Mouse (Mus musculus) CH12.LX (cell line): ENCODE measurements around the gene Sgk2. TPM values are rescaled to one million over a fixed set of nuclear protein-coding genes. Genes with fewer than 3 reads are reported as not detected.

Experiments
- DNase-seq: peaks from one replicate; pipeline ENCODE4 v3.0.0-alpha.2; 2013; ENCODE audit errors: extremely low read depth
- H3K27ac ChIP-seq: 2 replicates; pipeline ENCODE4 v1.5.1; 2012; ENCODE audit warnings: low read depth, mild to moderate bottlenecking, control low read depth, moderate library complexity; ENCODE audit not compliant: insufficient read depth
- H3K27me3 ChIP-seq: replicated peaks from 2 replicates; pipeline ENCODE3; 2012; ENCODE audit warnings: inconsistent platforms
- H3K36me3 ChIP-seq, 2 experiments: replicated peaks in 1 of 2; 2 replicates each; pipeline versions ENCODE3 to v1.6.1; 2012; ENCODE audit warnings: inconsistent platforms in 1 of 2, low read length in 1 of 2, mild to moderate bottlenecking in 1 of 2, mixed read lengths in 1 of 2, moderate library complexity in 1 of 2; ENCODE audit not compliant: control insufficient read depth in 1 of 2, insufficient read depth in 1 of 2
- H3K4me1 ChIP-seq, 2 experiments: 2 replicates each; pipeline ENCODE4 v1.6.1; 2012; ENCODE audit warnings: inconsistent platforms in 1 of 2, moderate library complexity in 1 of 2; ENCODE audit not compliant: insufficient read depth in 2 of 2, control insufficient read depth in 1 of 2
- H3K4me2 ChIP-seq: 2 replicates; pipeline ENCODE4 v1.6.1; 2012; ENCODE audit warnings: low read depth, mild to moderate bottlenecking, control low read depth; ENCODE audit not compliant: poor library complexity, insufficient read depth, severe bottlenecking
- H3K4me3 ChIP-seq, 3 experiments: fragments of 150-350 bp in 1 of 3; sonication (generic) in 1 of 3; replicated peaks in 1 of 3; 2 replicates each; pipeline versions ENCODE3 to v1.5.1; 2011 to 2012; ENCODE audit warnings: low read depth in 2 of 3, low read length in 2 of 3, mild to moderate bottlenecking in 2 of 3, moderate library complexity in 2 of 3, control low read depth in 1 of 3, improper control_type of control experiment in 1 of 3, inconsistent platforms in 1 of 3, mixed read lengths in 1 of 3; ENCODE audit not compliant: poor library complexity in 1 of 3
- H3K79me2 ChIP-seq: replicated peaks from 2 replicates; pipeline ENCODE4 v1.6.1; 2012; ENCODE audit warnings: mild to moderate bottlenecking, moderate library complexity; ENCODE audit not compliant: control insufficient read depth, poor library complexity, insufficient read depth, severe bottlenecking; ENCODE audit errors: extremely low read depth
- H3K9ac ChIP-seq: 2 replicates; pipeline ENCODE4 v1.6.1; 2012; ENCODE audit warnings: low read depth, mild to moderate bottlenecking, control low read depth, moderate library complexity; ENCODE audit not compliant: insufficient read depth
- H3K9me3 ChIP-seq: replicated peaks from 2 replicates; pipeline ENCODE3; 2012; ENCODE audit warnings: low read length, inconsistent platforms, mixed read lengths
- BHLHE40 ChIP-seq: IDR thresholded peaks from 2 replicates; pipeline ENCODE4 v1.6.1; 2011; ENCODE audit warnings: mild to moderate bottlenecking, low read depth, low read length, improper control_type of control experiment
- E2F4 ChIP-seq: IDR thresholded peaks from 2 replicates; pipeline ENCODE4 v1.6.1; 2011; ENCODE audit warnings: low read depth, low read length, improper control_type of control experiment; ENCODE audit not compliant: insufficient replicate concordance
- ETS1 ChIP-seq: conservative IDR thresholded peaks from 2 replicates; pipeline ENCODE4 v1.6.1; 2012; ENCODE audit warnings: low read depth, mild to moderate bottlenecking, inconsistent platforms, low read length, improper control_type of control experiment, moderate library complexity
- GABPA ChIP-seq: IDR thresholded peaks from 2 replicates; pipeline ENCODE4 v1.6.1; 2012; ENCODE audit warnings: low read depth, low read length, improper control_type of control experiment, inconsistent platforms; ENCODE audit not compliant: insufficient replicate concordance
- IRF4 ChIP-seq: IDR thresholded peaks from 2 replicates; pipeline ENCODE4 v1.6.1; 2014; ENCODE audit warnings: low read depth, mild to moderate bottlenecking, inconsistent platforms, low read length, improper control_type of control experiment
- JUN ChIP-seq: IDR thresholded peaks from 2 replicates; pipeline ENCODE4 v1.6.1; 2011; ENCODE audit warnings: low read depth, mild to moderate bottlenecking, low read length, improper control_type of control experiment, moderate library complexity; ENCODE audit not compliant: insufficient read depth
- JUND ChIP-seq: conservative IDR thresholded peaks from 2 replicates; pipeline ENCODE4 v1.6.1; 2011; ENCODE audit warnings: low read depth, low read length, improper control_type of control experiment
- KAT2A ChIP-seq: IDR thresholded peaks from 2 replicates; pipeline ENCODE4 v1.6.1; 2012; ENCODE audit warnings: low read length, improper control_type of control experiment, inconsistent platforms; ENCODE audit not compliant: insufficient replicate concordance
- MAFK ChIP-seq: IDR thresholded peaks from 2 replicates; pipeline ENCODE4 v1.6.1; 2011; ENCODE audit warnings: low read length, improper control_type of control experiment; ENCODE audit not compliant: insufficient replicate concordance
- MAX ChIP-seq: IDR thresholded peaks from 2 replicates; pipeline ENCODE4 v1.6.1; 2011; ENCODE audit warnings: low read length, improper control_type of control experiment
- MEF2A ChIP-seq: IDR thresholded peaks from 2 replicates; pipeline ENCODE4 v1.6.1; 2014; ENCODE audit warnings: low read depth, mild to moderate bottlenecking, inconsistent platforms, low read length, improper control_type of control experiment, borderline replicate concordance
- MYC ChIP-seq: IDR thresholded peaks from 2 replicates; pipeline ENCODE4 v1.6.1; 2011; ENCODE audit warnings: low read depth, mild to moderate bottlenecking, improper control_type of control experiment, low read length
- NELFE ChIP-seq: IDR thresholded peaks from 2 replicates; pipeline ENCODE4 v1.6.1; 2011; ENCODE audit warnings: low read depth, low read length, improper control_type of control experiment
- NRF1 ChIP-seq: IDR thresholded peaks from 2 replicates; pipeline ENCODE4 v1.6.1; 2014; ENCODE audit warnings: low read depth, mild to moderate bottlenecking, inconsistent platforms, low read length, improper control_type of control experiment, moderate library complexity
- POLR2A ChIP-seq: IDR thresholded peaks from 2 replicates; pipeline ENCODE4 v1.6.1; 2011; ENCODE audit warnings: low read depth, mild to moderate bottlenecking, improper control_type of control experiment, low read length
- SMC3 ChIP-seq: IDR thresholded peaks from 2 replicates; pipeline ENCODE4 v1.6.1; 2011; ENCODE audit warnings: low read depth, low read length, improper control_type of control experiment
- UBTF ChIP-seq: IDR thresholded peaks from 2 replicates; pipeline ENCODE4 v1.6.1; 2012; ENCODE audit warnings: low read depth, mild to moderate bottlenecking, inconsistent platforms, low read length, improper control_type of control experiment, moderate library complexity
- USF1 ChIP-seq: IDR thresholded peaks from 2 replicates; pipeline ENCODE4 v1.6.1; 2014; ENCODE audit warnings: low read depth, mild to moderate bottlenecking, inconsistent platforms, low read length, improper control_type of control experiment
- ZC3H11A ChIP-seq: IDR thresholded peaks from 2 replicates; pipeline ENCODE4 v1.6.1; 2012; ENCODE audit warnings: low read depth, mild to moderate bottlenecking, inconsistent platforms, low read length, improper control_type of control experiment
- ZKSCAN1 ChIP-seq: IDR thresholded peaks from 2 replicates; pipeline ENCODE4 v1.6.1; 2012; ENCODE audit warnings: low read depth, inconsistent platforms, low read length, improper control_type of control experiment, borderline replicate concordance
- ZMIZ1 ChIP-seq: IDR thresholded peaks from 2 replicates; pipeline ENCODE4 v1.6.1; 2012; ENCODE audit warnings: low read depth, mild to moderate bottlenecking, inconsistent platforms, low read length, improper control_type of control experiment
- dilution Hi-C: fragments of 300-500 bp; cut with MboI; formaldehyde crosslinking; loops from 2 replicates; pipeline ENCODE4 v1.14.3; 2020; ENCODE audit warnings: low sequenced_read_pairs; ENCODE audit not compliant: extremely low pct_unique_long_range_greater_than_20kb, extremely low pct_ligation_motif_present
- in situ Hi-C: fragments of 300-500 bp; cut with MboI; formaldehyde crosslinking; loops from 3 replicates; pipeline ENCODE4 v1.14.3; 2019; ENCODE audit warnings: low sequenced_read_pairs, low pct_ligation_motif_present, low pct_unique_long_range_greater_than_20kb, mixed read lengths
- polyA plus RNA-seq: library from polyadenylated mRNA; unstranded; fragments of >175 nt; gene quantifications from 2 replicates; pipeline ENCODE4 v1.2.1, GENCODE M21; 2012; ENCODE audit warnings: low read depth; ENCODE audit not compliant: insufficient read length
- total RNA-seq, 2 experiments: library from RNA; depleted of rRNA; stranded (reverse); fragments of 300-350 nt in 1 of 2; fragments of >200 nt in 1 of 2; gene quantifications; 2 replicates each; pipeline ENCODE4 v1.2.3; 2012 to 2014

Gene Sgk2
- total and polyA plus RNA-seq, 3 experiments, result not detected

GRCm38 (mm10) chr2:162947736-162948135 is 39.4 kb upstream of the Sgk2 start:
- dilution Hi-C loops, result no loop called here

GRCm38 (mm10) chr2:162948221-162948620 is 38.9 kb upstream of the Sgk2 start:
- Histone ChIP-seq H3K4me2 (no peak overlapping the region), H3K36me3 (no peaks in the 10 kb centered on the region), H3K27me3 (no peaks in the 10 kb centered on the region), H3K9me3 (no peaks in the 10 kb centered on the region), H3K27ac (no peak overlapping the region), H3K4me1 (peaks cover 2 to 13% of the 10 kb centered on the region in 2 experiments; a peak in 2 of 4 replicates), H3K4me3 (no peak overlapping the region), H3K79me2 (no peaks in the 10 kb centered on the region), H3K9ac (no peak overlapping the region)
- in situ Hi-C loops (no loop called here), dilution Hi-C loops (no loop called here)
- TF ChIP-seq UBTF (no peak), MYC (no peak), NRF1 (no peak), MAX (no peak), POLR2A (no peak)
- no peak for DNase-seq

More at GRCm38 (mm10) chr2:162947736-162948135, 39.4 kb upstream of the Sgk2 start:
- Histone ChIP-seq H3K4me2 (no peak overlapping the region), H3K27me3 (no peaks in the 10 kb centered on the region), H3K36me3 (no peaks in the 10 kb centered on the region), H3K27ac (no peak overlapping the region), H3K9me3 (no peaks in the 10 kb centered on the region), H3K4me3 (no peak overlapping the region), H3K79me2 (no peaks in the 10 kb centered on the region), H3K4me1 (peaks cover 2 to 15% of the 10 kb centered on the region in 2 experiments; a peak in 2 of 4 replicates), H3K9ac (no peak overlapping the region)
- TF ChIP-seq IRF4 (no peak), SMC3 (no peak), ZC3H11A (no peak), MAX (no peak), ETS1 (no peak), E2F4 (no peak), USF1 (no peak), NELFE (no peak), JUND (no peak), ZKSCAN1 (no peak), GABPA (no peak), MAFK (no peak), ZMIZ1 (no peak), MEF2A (no peak), JUN (no peak), POLR2A (no peak), NRF1 (no peak), KAT2A (no peak), BHLHE40 (no peak)
- in situ Hi-C loops, result no loop called here
- no peak for DNase-seq
